ENCODE assay signal across 19 mouse cellular contexts in the genomic region with DNA sequence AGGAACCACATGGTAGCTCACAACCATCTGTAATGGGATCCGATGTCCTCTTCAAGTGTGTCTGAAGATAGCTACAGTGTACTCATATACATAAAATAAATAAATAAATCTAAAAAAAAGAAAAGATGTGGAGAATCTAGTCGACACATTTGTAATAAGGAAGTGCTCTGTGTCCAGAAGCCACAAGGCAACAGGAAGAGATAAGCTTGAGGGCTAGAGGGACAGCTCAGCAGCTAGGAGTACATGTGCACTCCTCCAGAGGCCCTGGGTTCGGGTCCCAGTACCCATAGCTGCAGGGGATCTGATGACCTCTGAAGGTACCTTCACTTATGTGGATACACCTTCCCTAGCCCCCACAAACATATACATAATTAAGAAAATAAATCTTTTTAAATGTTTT. TPM values are rescaled to one million over a fixed set of nuclear protein-coding genes. Genes with fewer than 3 reads are reported as not detected.
"Had no signal": no experiment of that assay in that cellular context is flagged by ENCODE, and none has a peak within 500 bp of the region (broad histone marks: within the 10 kb centered on the region; RNA-seq: fewer than 3 reads in every experiment).

No protein-coding gene starts in this region.

- H3K4me3 ChIP-seq: megakaryocyte, embryonic 14.5 days; midbrain, embryonic 13.5 days; midbrain, embryonic 15.5 days; neural tube, embryonic 12.5 days; stomach, embryonic 15.5 days had no signal

- H3K36me3 ChIP-seq: midbrain, embryonic 13.5 days; midbrain, embryonic 15.5 days; neural tube, embryonic 12.5 days; stomach, embryonic 15.5 days had no signal

- H3K9me3 ChIP-seq: megakaryocyte, embryonic 14.5 days; midbrain, embryonic 13.5 days; midbrain, embryonic 15.5 days; neural tube, embryonic 12.5 days; stomach, embryonic 15.5 days had no signal

- ATAC-seq: midbrain, embryonic 13.5 days; midbrain, embryonic 15.5 days had no signal

- H3K27me3 ChIP-seq: midbrain, embryonic 13.5 days; midbrain, embryonic 15.5 days; neural tube, embryonic 12.5 days; stomach, embryonic 15.5 days had no signal

- DNase-seq: lung, adult 18-20 months; lung, embryonic 14.5 days; lung, postnatal 10 days; lung, postnatal 4 days; right cerebral cortex, postnatal 14 days; thymus, adult 2 months; thymus, postnatal 25 days; thymus, postnatal 4 days had no signal

- H3K4me1 ChIP-seq: midbrain, embryonic 15.5 days; stomach, embryonic 15.5 days had no signal

- H3K27ac ChIP-seq: midbrain, embryonic 13.5 days; midbrain, embryonic 15.5 days; neural tube, embryonic 12.5 days; stomach, embryonic 15.5 days; stomach, postnatal 0 days had no signal

- H3K9ac ChIP-seq: lung, embryonic 14.5 days; midbrain, embryonic 13.5 days; midbrain, embryonic 15.5 days; neural tube, embryonic 12.5 days; stomach, embryonic 15.5 days had no signal

RNA-seq across cellular contexts. Expression of a gene that starts 11.1 kb away (rescaled TPM):
- total RNA-seq: monocyte, adult 5-6 weeks; neutrophil, adult 5-6 weeks had no signal
- polyA plus RNA-seq: lung, embryonic 14.5 days; midbrain, embryonic 11.5 days; neural tube, embryonic 12.5 days; spleen, adult 2 months; stomach, embryonic 15.5 days had no signal

RNA-seq across cellular contexts. Expression of a gene that starts 53.1 kb away (rescaled TPM):
- total RNA-seq: monocyte, adult 5-6 weeks; neutrophil, adult 5-6 weeks had no signal
- polyA plus RNA-seq: midbrain, embryonic 13.5 days; neural tube, embryonic 14.5 days had no signal
